Mouse (Mus musculus): Measurements from ENCODE around the gene Hsd3b6. TPM values are rescaled to one million over a fixed set of nuclear protein-coding genes. Genes with fewer than 3 reads are reported as not detected.

Hsd3b6 gene
- polyA plus RNA-seq (2021; fragmentation: Nextera tagmentation), result not detected in 2 replicates
- long read RNA-seq, experiment 1, result 0 reads
- long read RNA-seq, experiment 2, result 0 reads

DNA sequence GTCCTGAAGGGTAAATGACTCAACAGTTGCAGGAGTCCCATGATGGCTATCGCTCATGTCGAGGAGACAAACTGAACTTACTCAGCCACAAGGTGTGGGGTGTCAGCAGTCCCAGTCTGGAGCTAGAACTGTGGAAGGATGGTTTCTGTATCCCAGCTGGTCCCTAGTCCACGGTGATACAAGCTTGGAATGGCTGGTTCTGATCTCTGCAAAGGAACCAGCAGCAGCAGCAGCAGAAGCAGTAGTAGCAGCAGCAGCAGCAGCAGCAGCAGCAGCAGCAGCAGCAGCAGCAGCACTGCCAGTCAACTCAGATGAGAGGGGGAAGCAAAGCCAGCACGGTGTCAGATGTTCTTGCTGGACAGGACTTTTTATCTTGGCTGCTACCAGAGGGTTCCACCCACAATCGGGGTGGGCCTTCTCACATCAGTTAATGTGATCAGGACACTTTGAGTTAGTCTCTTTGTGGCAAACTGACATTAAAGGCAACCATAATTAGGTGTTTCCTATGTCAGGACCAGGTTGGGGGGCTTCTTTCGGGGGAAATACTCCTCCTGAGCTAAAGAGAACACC is at the start of gene Hsd3b6:
Gene Hsd3b6 (minus strand): TSS at position 343 of the 570 bp plus-strand sequence.

GRCm38 (mm10) chr3:98859576-98859975 is 45.3 kb upstream of the Hsd3b6 start, which contains the start of gene Hsd3b1:
TSS of gene Hsd3b1 (minus strand) at chr3:98859794.

Other genes starting within 250 kb of the Hsd3b6 start
- not detected in 2 replicates for gene Gm10681, start 225.6 kb downstream of the Hsd3b6 start, polyA plus RNA-seq (2021; fragmentation: Nextera tagmentation)
- not detected in 2 replicates for gene Hsd3b5, start 184.2 kb downstream of the Hsd3b6 start, polyA plus RNA-seq (2021; fragmentation: Nextera tagmentation)
- not detected in 2 replicates for gene Hsd3b2, start 89.9 kb downstream of the Hsd3b6 start, polyA plus RNA-seq (2021; fragmentation: Nextera tagmentation)
- gene Hsd3b3, start 51.3 kb downstream of the Hsd3b6 start, polyA plus RNA-seq (2021; fragmentation: Nextera tagmentation), result not detected in 2 replicates
- not detected in 2 replicates for gene Hsd3b1, start 45.4 kb upstream of the Hsd3b6 start, polyA plus RNA-seq (2021; fragmentation: Nextera tagmentation)
- gene Hao2, start 78.8 kb upstream of the Hsd3b6 start, polyA plus RNA-seq (2021; fragmentation: Nextera tagmentation), result not detected in 2 replicates

Data from layer of hippocampus, adult 6 months (tissue).